Mouse (Mus musculus): ENCODE measurements around the gene Pp2d1.

Pp2d1 gene

GRCm38 (mm10) chr17:53478858-53479603 is 60.2 kb downstream of the Pp2d1 start, which contains the start of gene Rab5a:
Rab5a (plus strand) TSS chr17:53479234.
- ATAC-seq (ENCODE audit: low TSS enrichment): peak; percentile 93

GRCm38 (mm10) chr17:53478066-53478857 is 61.0 kb downstream of the Pp2d1 start:
- no peak for ATAC-seq (ENCODE audit: low TSS enrichment)

GRCm38 (mm10) chr17:53468697-53469096 is 70.6 kb downstream of the Pp2d1 start:
- ATAC-seq (ENCODE audit: low TSS enrichment): no peak

GRCm38 (mm10) chr17:53465569-53465968 is 73.7 kb downstream of the Pp2d1 start:
- ATAC-seq (ENCODE audit: low TSS enrichment): no peak

GRCm38 (mm10) chr17:53463496-53463840 is 75.8 kb downstream of the Pp2d1 start:
- ATAC-seq (ENCODE audit: low TSS enrichment): peak; percentile 47; the same call in 1 of the 2 replicates

GRCm38 (mm10) chr17:53462603-53463495 is 76.4 kb downstream of the Pp2d1 start, which contains the start of gene Efhb:
Efhb (minus strand) TSS chr17:53463321.
- peak; percentile 96 for ATAC-seq (ENCODE audit: low TSS enrichment)
